Mouse (Mus musculus) heart, embryonic 11.5 days (tissue): ENCODE data around the gene Dtd2. TPM values are rescaled to one million over a fixed set of nuclear protein-coding genes. Genes with fewer than 3 reads are reported as not detected.

ENCODE experiments used
- ATAC-seq: fragments of 200-750 bp; cut with Nextera tagmentation; replicated peaks from 2 replicates; pipeline ENCODE4 v1.8.0; 2017; ENCODE audit warnings: moderate library complexity; ENCODE audit not compliant: insufficient number of reproducible peaks, low FRiP score, low TSS enrichment
- H3K27ac ChIP-seq: fragments of 300-500 bp; sonication (generic); 2 replicates; pipeline ENCODE4 v1.5.1; 2014; ENCODE audit warnings: mild to moderate bottlenecking, low read depth, low read length
- H3K27me3 ChIP-seq: fragments of 300-500 bp; sonication (generic); 2 replicates; pipeline ENCODE4 v1.6.1; 2014; ENCODE audit warnings: mild to moderate bottlenecking, low read length, mixed read lengths; ENCODE audit not compliant: control insufficient read depth, insufficient read depth
- H3K36me3 ChIP-seq: fragments of 300-500 bp; sonication (generic); 2 replicates; pipeline ENCODE4 v1.6.1; 2014; ENCODE audit warnings: mild to moderate bottlenecking, low read length, moderate library complexity, mixed read lengths; ENCODE audit not compliant: control insufficient read depth, insufficient read depth
- H3K4me1 ChIP-seq: fragments of 300-500 bp; sonication (generic); 2 replicates; pipeline ENCODE4 v1.6.1; 2014; ENCODE audit warnings: low read length; ENCODE audit not compliant: control insufficient read depth, insufficient read depth
- H3K4me2 ChIP-seq: fragments of 300-500 bp; sonication (generic); 2 replicates; pipeline ENCODE4 v1.6.1; 2014; ENCODE audit warnings: mild to moderate bottlenecking, moderate library complexity
- H3K4me3 ChIP-seq: fragments of 300-500 bp; sonication (generic); 2 replicates; pipeline ENCODE4 v1.5.1; 2014; ENCODE audit warnings: low read depth, low read length
- H3K9ac ChIP-seq: fragments of 300-500 bp; sonication (generic); 2 replicates; pipeline ENCODE4 v1.6.1; 2014; ENCODE audit warnings: mild to moderate bottlenecking, low read depth, low read length, moderate library complexity
- H3K9me3 ChIP-seq: fragments of 300-500 bp; sonication (generic); replicated peaks from 2 replicates; pipeline ENCODE4 v1.6.1; 2016; ENCODE audit warnings: low read length; ENCODE audit not compliant: control insufficient read depth
- WGBS: fragments of 180-500 bp; shearing (Covaris S2); extraction: QIAGEN DNeasy Blood & Tissue Kit; methylation state at CpG from one replicate; pipeline ENCODE4 v1.1.7; 2014; ENCODE audit not compliant: insufficient replicate concordance; 5-methylcytosine and 5-hydroxymethylcytosine counted together
- polyA plus RNA-seq: library from polyadenylated mRNA; unstranded; fragments of >200 nt; fragmentation: Nextera tagmentation; extraction: Ambion mirVana; gene quantifications from 2 replicates; pipeline ENCODE4 v1.2.1, GENCODE M21; 2014

The Dtd2 gene
- polyA plus RNA-seq, 1 experiment from 2014 or later = 20.9 TPM

- peaks cover 3% of the 10 kb centered on the region; the same call in 1 of the 2 replicates for H3K4me1 ChIP-seq
- 0 out of 2 replicates have a peak, but pooled peaks cover 3% of the 10 kb centered on the region for H3K9me3 ChIP-seq
- no peaks in the 10 kb centered on the region for H3K36me3 ChIP-seq
- no peaks in the 10 kb centered on the region for H3K27me3 ChIP-seq
- ATAC-seq = no peak
- WGBS = 90% methylated on average over 1 of the region's 1 CpGs
- no peak overlapping the region for H3K4me2 ChIP-seq
- no peak overlapping the region for H3K9ac ChIP-seq
- H3K27ac ChIP-seq = no peak overlapping the region
- no peak overlapping the region for H3K4me3 ChIP-seq
These were observed 31.9 kb downstream of the Dtd2 start for GRCm38 (mm10) chr12:51974381-51974780.

- Histone ChIP-seq H3K4me2 (no peak overlapping the region), H3K27me3 (no peaks in the 10 kb centered on the region), H3K36me3 (no peaks in the 10 kb centered on the region), H3K4me3 (no peak overlapping the region), H3K9ac (no peak overlapping the region), H3K4me1 (peaks cover 3% of the 10 kb centered on the region; the same call in 1 of the 2 replicates), H3K27ac (no peak overlapping the region), H3K9me3 (0 out of 2 replicates have a peak, but pooled peaks cover 3% of the 10 kb centered on the region)
- 89% methylated on average over 5 of the region's 5 CpGs for WGBS
- no peak for ATAC-seq
These were observed 33.8 kb downstream of the Dtd2 start for GRCm38 (mm10) chr12:51972269-51973065.

GRCm38 (mm10) chr12:51971070-51971664, 35.1 kb downstream of the Dtd2 start, which contains the start of gene Heatr5a:
TSS of gene Heatr5a (minus strand) at chr12:51971321.
- Histone ChIP-seq H3K9ac (peak within 1 kb of the TSS; percentile 96), H3K4me3 (peak within 1 kb of the TSS; percentile 99), H3K27ac (peak within 1 kb of the TSS; percentile 94), H3K9me3 (0 out of 2 replicates have a peak, but pooled peaks cover 3% of the 10 kb centered on the region), H3K27me3 (no peaks in the 10 kb centered on the region), H3K36me3 (no peaks in the 10 kb centered on the region), H3K4me1 (peaks cover 3% of the 10 kb centered on the region; the same call in 1 of the 2 replicates), H3K4me2 (peak within 1 kb of the TSS; percentile 77)
- WGBS = under 1% methylated on average over 46 of the region's 53 CpGs
- ATAC-seq = peak; percentile 96

GRCm38 (mm10) chr12:51970352-51971069, 35.8 kb downstream of the Dtd2 start:
- 2% methylated on average over 35 of the region's 35 CpGs for WGBS
- ATAC-seq = peak; percentile 73
- H3K4me1 ChIP-seq = peaks cover 3% of the 10 kb centered on the region; the same call in 1 of the 2 replicates
- H3K4me2 ChIP-seq = peak overlapping the region; percentile 77
- no peaks in the 10 kb centered on the region for H3K36me3 ChIP-seq
- peak overlapping the region; percentile 94 for H3K27ac ChIP-seq
- peak overlapping the region; percentile 99 for H3K4me3 ChIP-seq
- peak overlapping the region; percentile 96 for H3K9ac ChIP-seq
- no peaks in the 10 kb centered on the region for H3K27me3 ChIP-seq
- 0 out of 2 replicates have a peak, but pooled peaks cover 3% of the 10 kb centered on the region for H3K9me3 ChIP-seq

- 0 out of 2 replicates have a peak, but pooled peaks cover 3% of the 10 kb centered on the region for H3K9me3 ChIP-seq
- H3K36me3 ChIP-seq = no peaks in the 10 kb centered on the region
- no peaks in the 10 kb centered on the region for H3K27me3 ChIP-seq
- peak overlapping the region; percentile 96 for H3K9ac ChIP-seq
- H3K4me1 ChIP-seq = peaks cover 3% of the 10 kb centered on the region; the same call in 1 of the 2 replicates
- no peak overlapping the region for H3K27ac ChIP-seq
- no peak for ATAC-seq
- 8% methylated on average over 7 of the region's 7 CpGs for WGBS
- peak overlapping the region; percentile 99 for H3K4me3 ChIP-seq
- peak overlapping the region; percentile 77 for H3K4me2 ChIP-seq
These were observed 36.4 kb downstream of the Dtd2 start for GRCm38 (mm10) chr12:51969876-51970275.

- H3K4me3 ChIP-seq = no peak overlapping the region
- no peak overlapping the region for H3K27ac ChIP-seq
- H3K36me3 ChIP-seq = no peaks in the 10 kb centered on the region
- no peak overlapping the region; the same call in 1 of the 2 replicates for H3K4me2 ChIP-seq
- 86% methylated on average over 2 of the region's 2 CpGs for WGBS
- H3K9me3 ChIP-seq = 0 out of 2 replicates have a peak, but pooled peaks cover 3% of the 10 kb centered on the region
- no peak overlapping the region for H3K9ac ChIP-seq
- H3K4me1 ChIP-seq = peaks cover 3% of the 10 kb centered on the region; the same call in 1 of the 2 replicates
- ATAC-seq = no peak
- H3K27me3 ChIP-seq = no peaks in the 10 kb centered on the region
These were observed 37.2 kb downstream of the Dtd2 start for GRCm38 (mm10) chr12:51969092-51969491.

GRCm38 (mm10) chr12:51967915-51968595, 38.2 kb downstream of the Dtd2 start:
- WGBS = 86% methylated on average over 9 of the region's 9 CpGs

GRCm38 (mm10) chr12:51957626-51958025, 48.7 kb downstream of the Dtd2 start:
- Histone ChIP-seq H3K9me3 (no peaks in the 10 kb centered on the region), H3K27me3 (no peaks in the 10 kb centered on the region), H3K27ac (no peak overlapping the region), H3K36me3 (peaks cover 8% of the 10 kb centered on the region; the same call in 1 of the 2 replicates), H3K9ac (no peak overlapping the region), H3K4me2 (no peak overlapping the region), H3K4me3 (no peak overlapping the region), H3K4me1 (no peaks in the 10 kb centered on the region)
- ATAC-seq = no peak
- WGBS = 87% methylated on average over 6 of the region's 6 CpGs

More at GRCm38 (mm10) chr12:51967915-51968595, 38.2 kb downstream of the Dtd2 start:
- Histone ChIP-seq H3K27ac (no peak overlapping the region), H3K36me3 (no peaks in the 10 kb centered on the region), H3K4me3 (no peak overlapping the region), H3K4me1 (peaks cover 3% of the 10 kb centered on the region; the same call in 1 of the 2 replicates), H3K9me3 (0 out of 2 replicates have a peak, but pooled peaks cover 3% of the 10 kb centered on the region), H3K27me3 (no peaks in the 10 kb centered on the region), H3K4me2 (no peak overlapping the region), H3K9ac (no peak overlapping the region)
- no peak for ATAC-seq
